Mouse (Mus musculus) brain, adult 2 months (tissue): Measurements from ENCODE around the gene Slc16a5.
"Not testable (repeated sequence)": the region's sequence is repeated elsewhere in the genome, so short reads cannot be mapped to it uniquely, and the experiment has no call there.

ENCODE experiments used
- DNase-seq: peaks from one replicate; pipeline ENCODE4 v3.0.0; 2011; ENCODE audit warnings: low read depth, low spot score

Gene Slc16a5

DNA sequence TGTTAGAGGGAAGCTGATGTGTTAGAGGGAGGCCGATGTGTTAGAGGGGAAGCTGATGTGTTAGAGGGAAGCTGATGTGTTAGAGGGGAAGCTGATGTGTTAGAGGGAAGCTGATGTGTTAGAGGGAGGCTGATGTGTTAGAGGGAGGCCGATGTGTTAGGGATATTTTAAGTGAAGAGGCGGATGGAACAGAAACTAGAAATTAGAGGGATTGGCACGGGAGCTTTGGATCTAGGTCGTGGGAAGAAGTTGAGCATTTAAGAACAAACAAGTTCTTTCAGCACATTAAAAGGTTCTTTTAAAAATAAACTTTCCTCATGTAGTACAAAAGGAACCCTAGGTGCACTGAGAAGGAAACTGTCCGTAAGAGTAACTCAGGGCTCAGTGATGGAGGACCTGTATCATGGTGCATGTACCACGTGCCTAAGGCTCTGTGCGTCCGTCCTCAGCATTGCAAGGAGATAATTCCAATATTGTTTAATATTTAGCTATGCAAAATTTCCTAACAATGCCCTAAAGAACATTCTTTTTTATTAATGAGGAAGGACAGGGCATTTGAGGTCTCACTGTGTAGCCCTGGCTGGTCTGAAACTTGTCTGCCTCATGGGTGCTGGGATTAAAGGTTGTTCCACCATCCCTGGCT, 16.1 kb downstream of the Slc16a5 start:
- DNase-seq, result peak; percentile 69

DNA sequence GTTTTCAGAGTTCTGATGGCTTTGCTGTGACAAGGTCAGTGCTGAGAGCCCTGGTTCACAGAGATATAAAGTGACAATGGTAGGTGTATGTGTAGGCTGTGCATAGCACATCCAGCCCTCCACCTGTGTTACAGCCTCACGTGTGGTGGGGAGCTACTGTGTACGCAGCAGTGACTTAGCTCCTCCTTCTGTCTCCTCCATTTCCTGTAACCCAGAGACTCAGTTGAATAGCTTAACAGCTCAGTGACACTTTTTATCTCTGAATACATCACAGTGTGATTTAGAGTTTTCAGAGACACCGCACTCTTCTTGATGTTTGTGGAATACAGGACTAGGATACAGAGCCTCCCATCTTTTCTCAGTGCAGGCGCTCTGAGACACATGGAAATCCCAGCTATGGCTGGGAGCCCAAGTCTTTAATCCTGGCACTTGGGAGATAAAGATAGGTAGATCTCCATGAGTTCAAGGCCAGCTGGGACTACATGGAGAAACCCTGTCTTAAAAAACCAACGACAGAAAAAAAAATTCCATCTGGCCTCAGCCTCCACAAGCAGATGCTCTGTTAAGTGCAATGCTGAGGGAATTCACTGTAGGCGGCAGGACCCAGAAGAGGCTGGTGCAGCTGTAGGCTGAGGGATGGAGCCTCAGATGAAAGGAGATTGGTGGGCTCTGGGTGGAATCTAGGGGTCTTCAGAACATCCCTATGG, 19.4 kb downstream of the Slc16a5 start:
- peak; percentile 90 for DNase-seq

DNA sequence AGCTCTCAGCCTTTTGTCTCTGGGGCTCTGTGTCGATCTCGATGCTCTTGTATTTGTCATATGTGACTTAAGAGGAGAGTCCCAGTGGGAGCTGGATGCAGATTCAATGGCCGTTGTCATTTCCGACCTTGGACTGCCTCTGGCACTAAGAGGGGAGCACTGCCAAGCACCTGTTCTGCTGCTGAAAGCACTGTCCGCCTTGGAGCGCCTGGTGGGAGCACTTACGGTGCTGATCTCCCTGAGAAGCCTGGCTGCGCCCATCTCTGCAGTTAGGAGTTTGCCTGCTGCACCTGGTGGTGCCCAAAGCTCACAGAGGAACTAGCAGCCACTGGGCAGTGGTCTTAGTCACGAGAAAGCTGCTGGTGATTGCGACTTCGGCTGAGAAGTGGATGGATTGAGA, 21.0 kb downstream of the Slc16a5 start:
- DNase-seq, result no peak

DNA sequence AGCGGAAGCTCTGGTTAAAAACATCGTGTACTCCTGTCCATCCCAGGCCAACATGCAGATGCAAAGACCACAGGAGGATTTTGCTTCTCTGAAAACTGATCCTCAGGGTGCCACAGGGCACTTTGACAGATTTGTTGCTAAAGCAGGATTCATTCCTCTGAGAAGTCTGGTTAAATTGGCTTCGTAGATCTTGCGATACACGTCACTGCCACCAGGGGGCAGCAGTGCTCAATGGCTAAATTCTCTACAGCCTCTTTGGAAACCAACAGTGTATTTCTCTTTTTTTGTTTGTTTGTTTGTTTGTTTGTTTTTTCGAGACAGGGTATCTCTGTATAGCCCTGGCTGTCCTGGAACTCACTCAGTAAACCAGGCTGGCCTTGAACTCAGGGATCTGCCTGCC, 21.5 kb downstream of the Slc16a5 start:
- peak; percentile 86 for DNase-seq

DNA sequence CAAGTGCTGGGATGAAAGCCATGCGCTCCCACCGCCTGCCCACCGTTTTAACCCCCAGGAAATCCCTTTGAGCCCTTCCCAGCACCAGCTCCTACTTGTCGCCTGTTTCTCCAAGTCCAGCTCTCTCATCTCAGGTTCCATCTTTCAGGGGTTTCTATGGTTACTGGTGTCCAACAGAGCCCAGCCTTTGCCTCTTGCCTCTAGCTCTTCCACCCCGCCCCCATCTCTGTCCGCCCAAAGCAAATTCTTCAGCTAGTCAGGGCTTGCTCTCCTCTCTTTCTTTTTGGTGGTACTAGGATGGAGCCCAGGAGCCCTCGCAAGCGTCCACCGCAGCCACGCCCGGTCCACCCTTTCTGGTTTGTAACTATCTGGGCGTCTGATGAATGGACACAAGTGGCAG, 22.9 kb downstream of the Slc16a5 start:
- no peak for DNase-seq

DNA sequence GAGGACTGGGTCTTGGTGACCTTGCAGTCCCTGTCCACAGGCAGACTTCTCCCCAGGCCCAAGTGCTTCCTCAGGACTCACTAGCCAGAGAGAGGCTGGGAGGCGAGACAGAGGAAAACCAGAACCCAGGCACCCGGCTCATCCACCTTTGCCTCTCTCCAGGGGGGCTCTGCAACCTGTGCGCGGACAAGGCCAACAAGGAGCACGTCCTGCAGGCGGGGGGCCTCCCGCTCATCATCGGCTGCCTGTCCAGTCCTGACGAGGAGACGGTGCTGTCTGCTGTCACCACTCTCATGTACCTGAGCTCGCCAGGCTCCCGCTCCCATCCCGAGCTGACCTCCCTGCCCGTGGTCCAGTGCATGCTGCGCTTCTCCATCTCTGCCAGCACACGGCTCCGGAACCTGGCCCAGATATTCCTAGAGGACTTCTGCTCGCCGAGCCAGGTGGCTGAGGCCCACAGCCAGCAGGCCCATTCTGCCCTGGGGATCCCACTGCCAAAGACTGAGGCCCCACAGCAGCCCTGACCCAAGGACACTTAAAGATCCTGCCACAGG, 26.4 kb downstream of the Slc16a5 start:
- DNase-seq, result peak; percentile 76

DNA sequence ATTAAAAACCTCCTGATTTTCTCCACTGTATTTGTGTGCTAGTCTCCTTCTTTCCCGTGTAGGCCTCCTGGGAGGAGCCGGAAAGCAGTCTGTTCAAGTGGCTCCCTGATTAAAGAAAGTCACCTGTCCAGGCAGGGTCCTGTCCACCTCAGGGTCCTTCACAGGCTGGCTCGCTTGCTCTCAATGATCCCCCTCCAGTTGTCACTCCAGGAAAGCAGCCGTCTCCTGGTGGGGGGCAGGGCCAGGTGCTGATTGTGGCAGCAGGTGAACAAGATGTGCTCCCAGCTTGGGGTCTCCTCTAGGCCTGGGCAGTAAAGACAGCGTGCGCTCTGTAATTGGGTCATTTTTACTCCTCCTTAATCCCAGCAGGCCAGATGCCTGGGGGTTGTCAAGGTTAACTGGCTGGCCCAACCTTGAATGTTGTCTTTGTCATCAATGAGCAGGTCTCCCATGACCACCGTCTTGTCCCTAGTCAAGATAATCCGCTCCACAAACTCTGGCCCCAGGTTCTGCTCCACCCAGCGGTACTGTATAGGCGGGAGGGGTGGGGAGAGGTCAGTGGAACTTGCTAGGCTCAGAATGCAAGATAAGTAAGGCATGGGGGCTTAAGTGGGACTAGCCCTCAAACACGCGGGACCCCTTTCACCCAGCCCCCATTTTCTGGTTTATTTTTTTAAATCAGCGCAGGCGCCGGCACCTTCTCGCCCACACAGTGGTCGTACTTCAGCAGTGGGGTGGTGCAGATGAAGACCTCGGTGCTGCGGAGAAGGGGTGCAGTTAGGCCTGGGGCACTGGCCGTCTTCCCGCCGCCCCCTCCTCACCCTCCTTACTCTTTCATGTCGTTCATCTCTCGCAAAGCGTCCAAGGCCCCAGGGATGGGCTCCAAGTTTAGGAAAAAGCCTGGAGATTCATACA, 28.4 kb downstream of the Slc16a5 start:
- no peak for DNase-seq

DNA sequence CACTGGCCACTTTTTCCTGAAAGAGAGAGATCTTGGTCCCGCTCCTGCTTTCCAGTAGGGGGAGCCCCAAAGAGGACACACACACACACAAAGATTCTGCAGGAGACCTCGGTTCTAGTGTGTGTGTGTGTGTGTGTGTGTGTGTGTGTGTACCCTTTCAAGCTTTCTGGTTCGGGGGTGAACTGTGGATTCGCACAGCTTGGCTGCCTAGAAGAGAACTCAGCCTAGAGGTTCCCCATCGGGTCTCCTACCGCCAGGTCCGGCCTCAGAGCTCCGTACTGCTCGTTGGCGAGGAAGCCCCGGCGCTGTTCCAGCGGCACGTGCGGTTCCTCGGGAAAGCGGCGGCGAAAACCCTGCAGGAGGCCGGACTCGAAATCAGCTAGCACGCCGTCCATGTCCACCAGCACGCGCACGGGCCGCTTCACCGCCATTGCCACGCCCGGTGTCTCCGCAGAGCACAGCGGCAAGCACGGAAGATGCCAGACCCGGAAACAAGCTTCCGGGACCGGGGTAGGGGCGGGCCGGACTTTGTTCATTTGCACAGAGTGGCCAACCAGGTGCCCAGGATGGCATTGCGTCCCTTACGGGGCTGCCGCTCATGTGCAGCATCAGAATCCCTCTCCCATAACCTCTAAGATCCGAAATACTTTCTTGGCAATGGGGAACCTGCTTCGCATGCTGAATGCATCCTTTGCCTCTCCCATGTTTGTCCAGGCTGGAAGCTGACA, 29.2 kb downstream of the Slc16a5 start, which contains the start of gene Nt5c:
Gene Nt5c (minus strand): TSS at position 507 of the 728 bp plus-strand sequence.
- peak; percentile 96 for DNase-seq

DNA sequence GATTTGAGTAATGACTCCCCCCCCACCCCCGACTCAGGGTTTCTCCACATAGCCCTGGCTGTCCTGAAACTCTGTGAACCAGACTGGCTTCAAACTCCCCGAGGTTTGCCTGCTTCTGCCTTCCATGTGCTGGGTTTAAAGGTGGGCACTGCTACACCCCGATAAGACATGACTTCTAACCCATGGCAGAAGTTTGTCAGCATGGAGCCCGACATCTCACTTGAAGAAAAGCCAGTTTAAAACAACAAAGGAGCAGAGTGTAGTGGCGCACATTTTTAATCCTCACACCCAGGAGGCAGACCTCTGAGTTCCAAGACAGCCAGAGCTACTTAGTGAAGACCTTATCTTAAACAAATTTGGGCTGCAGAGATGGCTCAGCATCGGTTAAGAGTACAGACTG, 30.1 kb downstream of the Slc16a5 start:
- no peak for DNase-seq

DNA sequence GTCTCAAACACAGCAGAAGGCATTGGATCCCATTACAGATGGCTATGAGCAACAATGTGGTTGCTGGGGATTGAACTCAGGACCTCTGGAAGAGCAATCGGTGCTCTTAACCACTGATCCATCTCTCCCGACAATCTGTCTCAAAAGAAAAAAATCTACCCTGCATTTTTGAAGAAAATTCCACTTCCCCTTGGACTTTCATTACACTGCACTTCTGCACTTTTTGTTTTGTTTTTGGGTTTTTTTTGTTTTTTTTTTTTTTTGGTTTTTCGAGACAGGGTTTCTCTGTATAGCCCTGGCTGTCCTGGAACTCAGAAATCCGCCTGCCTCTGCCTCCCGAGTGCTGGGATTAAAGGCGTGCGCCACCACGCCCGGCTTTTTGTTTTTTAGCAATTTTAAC, 34.3 kb downstream of the Slc16a5 start:
- DNase-seq, result not testable (repeated sequence)

DNA sequence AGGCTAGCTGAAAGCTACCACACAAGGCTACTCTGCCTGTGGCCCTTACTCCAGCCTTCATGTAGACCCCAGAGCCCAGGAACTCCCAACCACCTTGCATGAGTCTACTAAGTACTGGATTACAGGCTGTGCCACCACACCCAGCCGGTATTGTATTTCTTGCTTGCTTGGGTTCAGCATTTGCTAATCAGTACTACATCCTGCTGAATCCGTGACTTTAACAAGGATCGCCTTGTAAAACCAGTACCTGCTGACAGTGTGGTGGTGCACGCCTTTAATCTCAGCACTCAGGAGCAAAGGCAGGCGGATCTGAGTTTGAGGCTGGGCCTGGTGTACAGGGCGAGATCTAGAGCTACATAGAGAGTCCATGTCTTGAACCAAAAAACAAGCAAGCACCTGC, 40.4 kb downstream of the Slc16a5 start:
- no peak for DNase-seq

DNA sequence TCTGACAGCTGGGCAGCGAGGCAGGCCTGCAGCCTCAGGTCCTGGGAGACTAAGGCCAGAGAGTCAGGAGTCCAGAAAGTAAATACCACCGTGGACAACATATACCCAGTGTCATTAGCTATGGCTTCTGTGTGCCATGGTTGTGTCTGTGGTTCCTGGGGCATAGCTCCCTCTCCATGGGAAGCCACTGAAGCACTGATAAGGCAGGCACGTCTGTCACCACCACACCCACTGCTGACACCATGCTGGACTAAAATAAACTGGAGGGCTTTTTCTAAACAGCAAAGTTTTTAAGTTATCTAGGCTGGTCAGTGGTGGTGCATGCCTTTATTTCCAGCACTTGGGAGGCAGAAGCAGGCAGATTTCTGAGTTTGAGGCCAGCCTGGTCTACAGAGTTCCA, 44.3 kb downstream of the Slc16a5 start:
- no peak for DNase-seq

DNA sequence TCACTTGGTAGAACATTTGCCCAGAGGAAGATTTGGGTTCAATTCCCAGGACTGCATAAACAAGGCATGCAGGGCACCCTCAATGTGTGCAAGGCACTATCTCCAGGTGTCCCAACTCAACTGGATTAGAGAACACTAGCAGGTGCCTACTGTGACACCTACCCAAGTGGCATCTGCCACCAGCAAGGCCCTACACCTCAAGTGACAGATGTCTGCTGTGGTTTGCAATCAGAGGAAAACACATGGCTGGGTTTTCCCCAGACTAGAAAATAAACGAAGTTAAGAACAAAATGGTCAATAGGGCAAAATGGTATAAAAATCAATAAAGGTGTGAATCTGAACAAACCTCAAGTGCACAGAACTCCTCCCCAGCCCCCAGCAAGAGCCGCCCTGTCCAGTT, 45.8 kb downstream of the Slc16a5 start:
- no peak for DNase-seq

DNA sequence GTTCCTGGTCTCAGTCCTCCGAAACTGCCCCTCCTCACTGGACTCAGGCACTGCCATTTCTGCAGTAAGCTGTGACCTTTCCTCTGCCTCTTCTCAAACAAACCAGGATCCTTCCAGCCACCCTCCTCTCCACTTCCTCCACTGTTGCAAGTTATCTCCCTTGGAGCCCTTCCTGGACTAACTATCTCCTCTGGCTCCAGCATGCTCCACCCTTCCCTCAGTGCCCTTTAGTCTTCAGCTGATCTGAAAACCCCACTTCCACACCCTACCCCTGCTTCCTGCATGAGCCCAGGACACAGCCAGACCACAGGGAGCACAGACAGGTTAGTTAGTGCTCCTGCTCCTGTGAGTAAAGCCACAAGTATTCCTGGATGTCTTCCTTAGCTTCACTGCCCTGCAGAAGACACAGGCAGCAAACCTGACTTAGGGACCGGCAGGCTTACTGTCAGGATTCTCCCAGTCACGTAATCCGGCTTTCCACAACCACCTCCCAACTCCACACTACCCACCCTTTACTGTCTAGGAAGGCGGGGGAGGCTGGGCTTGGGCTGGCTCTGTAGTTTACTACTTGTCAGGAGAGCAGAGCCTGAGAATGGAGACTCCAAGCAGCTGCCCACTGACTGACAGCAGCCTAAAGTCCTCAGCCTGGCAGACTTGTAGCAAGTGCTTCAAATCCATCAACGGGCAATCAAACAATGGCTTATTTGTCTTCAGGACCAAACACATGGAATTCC, 47.7 kb downstream of the Slc16a5 start:
- peak; percentile 44 for DNase-seq

DNA sequence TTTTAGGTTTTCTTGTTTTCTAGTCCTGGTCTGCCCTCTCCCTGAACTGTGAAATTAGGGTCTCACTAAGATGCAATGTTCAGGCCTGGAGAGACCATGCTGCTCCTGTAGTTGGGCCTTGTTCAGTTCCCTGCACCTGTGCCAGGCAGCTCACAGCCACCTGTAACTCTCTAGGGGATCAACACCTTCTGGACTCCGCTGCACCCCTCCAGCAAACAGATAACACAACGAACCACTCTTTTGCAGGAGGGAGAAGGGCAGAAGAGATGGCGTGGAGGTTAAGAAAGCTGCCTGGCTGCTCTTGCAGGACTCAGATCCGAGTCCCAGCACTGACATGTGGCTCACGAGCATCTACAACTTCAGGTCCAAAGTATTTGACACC, 48.2 kb downstream of the Slc16a5 start:
- no peak for DNase-seq

DNA sequence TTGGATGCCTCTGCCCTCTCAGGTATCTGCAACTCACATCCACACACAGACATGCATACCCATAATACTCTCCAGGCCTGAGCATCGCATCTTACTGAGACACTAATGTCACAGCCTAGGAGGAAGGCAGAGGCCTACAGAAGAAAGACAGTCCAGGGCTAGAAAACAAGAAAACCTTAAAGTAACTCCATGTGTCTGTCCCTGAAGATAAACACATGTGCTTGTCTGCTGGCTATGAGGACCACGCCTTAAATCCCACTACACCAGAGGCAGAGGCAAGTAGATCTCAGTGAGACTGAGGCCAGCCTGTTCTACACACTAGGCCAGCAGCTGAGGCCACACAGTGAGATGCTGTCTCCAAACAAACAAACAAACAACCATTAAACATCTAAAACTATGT, 48.8 kb downstream of the Slc16a5 start:
- no peak for DNase-seq

DNA sequence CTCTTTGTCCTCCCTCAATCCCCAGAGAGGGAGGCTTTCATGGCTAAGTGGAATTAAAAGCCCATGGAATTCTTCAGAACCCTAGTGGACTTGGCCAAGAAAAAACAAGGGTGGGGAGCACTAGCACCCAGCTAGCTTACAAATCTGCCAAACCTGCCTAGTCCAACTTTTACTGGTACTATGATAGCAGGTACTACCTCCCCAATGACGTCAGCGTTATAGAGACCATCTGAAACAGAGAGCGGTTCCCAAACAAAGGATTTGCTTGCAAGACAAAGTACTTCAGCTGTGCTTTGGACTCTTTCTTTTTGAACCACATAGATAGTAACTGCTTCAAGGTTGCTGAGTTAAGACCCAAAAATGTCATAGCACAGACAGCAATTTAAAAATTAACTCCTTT, 49.7 kb downstream of the Slc16a5 start:
- DNase-seq, result no peak

DNA sequence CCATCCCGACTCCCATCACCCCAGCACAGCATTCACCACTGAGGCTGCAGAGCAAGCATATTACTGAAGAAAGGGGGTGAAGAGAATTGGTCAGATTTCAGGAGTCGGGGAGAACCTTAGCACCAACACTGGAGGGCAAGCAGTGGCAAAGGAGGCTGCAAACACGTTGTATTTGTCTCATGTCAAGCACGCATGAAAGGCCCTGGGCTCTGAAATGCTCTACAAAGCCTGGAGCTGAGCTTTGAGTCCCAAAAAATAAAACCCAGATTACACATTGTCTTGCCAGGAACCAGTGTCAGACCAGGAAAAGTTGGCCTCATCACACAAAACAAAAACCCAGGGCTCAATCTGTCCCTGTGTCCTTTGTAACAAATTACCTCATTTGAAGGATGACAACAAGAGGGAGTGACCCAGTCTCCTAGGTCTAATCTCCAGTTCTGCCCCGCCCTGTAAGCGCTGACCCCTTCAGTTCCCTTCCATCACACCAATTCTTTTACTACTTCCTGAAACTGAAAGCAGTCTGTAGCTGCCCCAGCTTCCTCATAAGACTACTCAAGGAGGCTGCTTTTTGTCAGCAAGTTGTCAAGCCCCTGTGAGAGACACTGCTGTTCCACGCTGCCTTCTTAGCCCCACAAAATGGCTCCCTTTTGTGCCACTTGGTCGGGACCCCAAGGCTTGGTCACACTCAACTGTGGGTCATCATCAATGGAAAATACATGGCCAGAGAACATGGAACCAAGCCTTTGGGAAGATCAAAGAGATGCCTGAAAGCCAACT, 50.3 kb downstream of the Slc16a5 start:
- no peak for DNase-seq

DNA sequence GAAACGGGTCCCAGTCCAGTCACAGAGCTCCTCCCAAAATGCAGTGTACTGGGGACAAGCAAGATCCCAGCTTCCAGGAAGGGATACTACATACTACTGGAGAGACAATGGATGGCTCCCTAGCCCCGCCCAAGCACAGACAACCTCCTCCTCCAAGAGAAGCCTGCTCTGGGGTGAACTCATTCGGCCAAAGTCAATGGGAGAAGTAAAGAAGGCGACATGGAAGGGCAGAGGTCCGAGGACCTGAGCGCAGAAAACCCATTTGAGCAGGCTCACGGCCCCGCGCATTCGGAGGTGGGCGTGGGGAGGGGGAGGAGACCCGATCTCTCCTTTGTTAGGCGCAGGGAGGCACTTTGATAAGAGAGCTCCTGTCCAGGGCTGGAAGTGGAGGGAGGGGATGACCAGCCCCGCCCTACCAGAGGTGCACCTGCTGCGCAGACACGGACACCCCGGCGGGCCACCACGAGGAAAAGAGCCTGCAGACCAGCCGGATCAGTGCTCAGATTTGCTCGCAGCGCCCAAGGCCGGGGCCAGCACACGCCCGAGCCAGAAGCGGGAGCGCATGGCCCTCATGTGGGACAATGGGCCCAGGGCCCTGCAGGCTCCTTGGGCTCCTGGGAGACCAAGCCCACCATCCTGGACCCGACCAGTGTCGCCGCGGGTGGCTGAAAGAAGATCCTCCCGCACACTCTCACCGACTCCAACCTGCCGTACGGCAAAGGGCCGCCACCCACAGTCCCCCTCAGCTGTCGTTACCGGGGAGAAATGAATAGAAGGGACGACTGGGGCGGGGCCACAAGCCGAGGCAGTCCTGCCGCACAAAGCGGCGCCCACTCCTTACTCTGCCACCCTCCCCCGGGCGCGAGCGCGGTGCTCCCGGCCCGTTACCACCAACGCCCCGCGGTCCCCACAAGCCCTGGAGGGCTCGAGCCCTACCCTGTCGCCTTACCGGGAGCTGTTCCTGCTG, 51.3 kb downstream of the Slc16a5 start:
- DNase-seq, result peak; percentile 62
